Mouse (Mus musculus) kidney, adult 2 months (tissue): ENCODE data around the gene Ttc1.

ENCODE experiments used
- CTCF ChIP-seq: fragments of 200-500 bp; conservative IDR thresholded peaks from 2 replicates; pipeline ENCODE4 v1.5.1; 2011; ENCODE audit warnings: low read depth, mild to moderate bottlenecking, control low read depth, low read length, moderate library complexity, mixed read lengths; ENCODE audit not compliant: insufficient read depth, insufficient read length
- POLR2A ChIP-seq: fragments of 200-500 bp; IDR thresholded peaks from one replicate; pipeline ENCODE4 v1.6.1; 2011; ENCODE audit warnings: low read depth, low read length, control low read depth

- TF ChIP-seq CTCF = no peak
- TF ChIP-seq POLR2A = no peak
Measured at GRCm38 (mm10) chr11:43698621-43699020, 49.2 kb downstream of the Ttc1 start.
